Comparison of ENCODE assay signal across 14 mouse cellular contexts in the genomic region with DNA sequence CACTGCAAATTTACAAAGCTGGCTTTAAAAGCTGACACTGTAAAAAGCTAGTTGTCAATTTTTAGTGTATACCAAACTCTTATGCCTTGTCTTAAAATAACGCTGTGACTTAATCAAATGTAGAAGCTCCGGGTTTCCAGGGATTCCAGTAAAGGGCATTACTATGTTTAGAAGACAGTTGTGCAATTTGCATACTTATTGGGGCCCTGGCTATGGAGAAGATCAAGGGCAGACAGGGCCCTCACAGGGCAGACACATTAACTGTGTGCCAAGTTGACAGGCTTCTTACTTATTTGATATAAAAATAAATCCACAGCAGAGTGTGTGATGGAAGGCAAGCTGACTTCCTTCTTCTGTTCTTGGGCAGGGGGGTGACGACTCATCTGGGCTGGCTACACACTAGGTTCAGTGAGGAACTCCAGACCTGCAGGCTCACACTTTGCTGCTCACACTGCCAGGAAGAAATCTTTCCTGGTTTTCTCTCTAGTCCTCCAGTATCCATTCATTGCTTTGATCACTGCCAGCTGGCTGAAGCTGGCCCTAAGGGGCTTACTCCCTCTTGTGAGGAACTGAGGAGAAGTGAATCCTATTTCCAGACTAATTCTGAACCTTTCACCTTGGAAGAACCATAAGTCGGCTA.
DNase-seq lines count a peak whose midpoint lies in the region; ATAC-seq lines count a peak whose summit lies in the region.
"Had no signal": no experiment of that assay in that cellular context is flagged by ENCODE, and none has a peak within 500 bp of the region (broad histone marks: within the 10 kb centered on the region; RNA-seq: fewer than 3 reads in every experiment).

No protein-coding gene starts in this region.

- peak; percentile 38 to 79 for DNase-seq in adrenal gland, adult (ENCODE audit: inconsistent age in 2 of 2, low spot score in 1 of 2)
- DNase-seq in adrenal gland, postnatal 25 days, result no peak
- DNase-seq in hindbrain, embryonic 14.5 days (ENCODE audit: low spot score), result no peak
- DNase-seq in adrenal gland, postnatal 36 days, result peak; percentile 31
- DNase-seq in kidney, postnatal 14 days, result no peak
- DNase-seq in spleen, postnatal 10 days (ENCODE audit: low spot score in 2 of 2), result no peak
- DNase-seq: cerebellum, postnatal 14 days; gastrocnemius, postnatal 10 days; kidney, adult 2 months; lung, postnatal 4 days; thymus, adult 2 months had no signal

- ATAC-seq in hindbrain, embryonic 14.5 days (ENCODE audit: low FRiP score), result no peak
- ATAC-seq in hindbrain, embryonic 12.5 days (ENCODE audit: low FRiP score), result no peak
- ATAC-seq in midbrain, embryonic 15.5 days (replicated peaks), result 0 out of 2 replicates have a peak, but pooled peaks have one; percentile 30

- H3K9ac ChIP-seq in hindbrain, embryonic 14.5 days, result no peak overlapping the region
- H3K9ac ChIP-seq in hindbrain, embryonic 12.5 days, result no peak overlapping the region
- H3K9ac ChIP-seq in midbrain, embryonic 15.5 days, result no peak overlapping the region

- WGBS in hindbrain, embryonic 14.5 days, result 31% methylated on average over 4 of the region's 4 CpGs
- 49% methylated on average over 4 of the region's 4 CpGs for WGBS in hindbrain, embryonic 12.5 days
- WGBS in midbrain, embryonic 15.5 days, result 33% methylated on average over 4 of the region's 4 CpGs

- peak overlapping the region; percentile 9; the same call in 1 of the 2 replicates for H3K27ac ChIP-seq in hindbrain, embryonic 14.5 days
- H3K27ac ChIP-seq in hindbrain, embryonic 12.5 days, result no peak overlapping the region
- H3K27ac ChIP-seq in midbrain, embryonic 15.5 days, result peak overlapping the region; percentile 35; the same call in 1 of the 2 replicates

- H3K4me3 ChIP-seq in hindbrain, embryonic 14.5 days (replicated peaks; ENCODE audit: low read length), result no peak overlapping the region
- no peak overlapping the region for H3K4me3 ChIP-seq in hindbrain, embryonic 12.5 days
- H3K4me3 ChIP-seq in midbrain, embryonic 15.5 days, result no peak overlapping the region

- H3K4me1 ChIP-seq in hindbrain, embryonic 14.5 days (replicated peaks; ENCODE audit: control insufficient read depth, insufficient read depth, low read length), result peaks cover 20% of the 10 kb centered on the region
- H3K4me1 ChIP-seq in hindbrain, embryonic 12.5 days, result peaks cover 24% of the 10 kb centered on the region
- peaks cover 13% of the 10 kb centered on the region for H3K4me1 ChIP-seq in midbrain, embryonic 15.5 days

- H3K36me3 ChIP-seq in hindbrain, embryonic 14.5 days (replicated peaks; ENCODE audit: control insufficient read depth, insufficient read depth), result no peaks in the 10 kb centered on the region
- no peaks in the 10 kb centered on the region for H3K36me3 ChIP-seq in hindbrain, embryonic 12.5 days
- H3K36me3 ChIP-seq in midbrain, embryonic 15.5 days (replicated peaks), result no peaks in the 10 kb centered on the region
- H3K36me3 ChIP-seq: G1E had no signal

- no peaks in the 10 kb centered on the region for H3K9me3 ChIP-seq in hindbrain, embryonic 14.5 days (ENCODE audit: control insufficient read depth, low read length)
- no peaks in the 10 kb centered on the region for H3K9me3 ChIP-seq in hindbrain, embryonic 12.5 days (replicated peaks)
- H3K9me3 ChIP-seq in midbrain, embryonic 15.5 days, result no peaks in the 10 kb centered on the region
- H3K9me3 ChIP-seq: G1E had no signal

- H3K4me2 ChIP-seq in hindbrain, embryonic 14.5 days (replicated peaks), result no peak overlapping the region
- no peak overlapping the region for H3K4me2 ChIP-seq in hindbrain, embryonic 12.5 days (replicated peaks)
- H3K4me2 ChIP-seq in midbrain, embryonic 15.5 days, result no peak overlapping the region

- no peaks in the 10 kb centered on the region for H3K27me3 ChIP-seq in hindbrain, embryonic 14.5 days (ENCODE audit: control insufficient read depth, insufficient read depth, low read length)
- H3K27me3 ChIP-seq in hindbrain, embryonic 12.5 days, result no peaks in the 10 kb centered on the region
- no peaks in the 10 kb centered on the region for H3K27me3 ChIP-seq in midbrain, embryonic 15.5 days (replicated peaks)

Comparison
In these comparisons a context has a peak if more than half of its experiments do, and no peak if none do; other contexts are left out.
1. DNase-seq: peak in adrenal gland, adult (2 of 2) and adrenal gland, postnatal 36 days (2 of 2); none in adrenal gland, postnatal 25 days (single experiment), hindbrain, embryonic 14.5 days (single experiment), kidney, postnatal 14 days (single experiment) and spleen, postnatal 10 days (0 of 2).